Mouse (Mus musculus): Measurements from ENCODE around the gene Dtx4.
"Not testable (repeated sequence)": the region's sequence is repeated elsewhere in the genome, so short reads cannot be mapped to it uniquely, and the experiment has no call there.

The Dtx4 gene

DNA sequence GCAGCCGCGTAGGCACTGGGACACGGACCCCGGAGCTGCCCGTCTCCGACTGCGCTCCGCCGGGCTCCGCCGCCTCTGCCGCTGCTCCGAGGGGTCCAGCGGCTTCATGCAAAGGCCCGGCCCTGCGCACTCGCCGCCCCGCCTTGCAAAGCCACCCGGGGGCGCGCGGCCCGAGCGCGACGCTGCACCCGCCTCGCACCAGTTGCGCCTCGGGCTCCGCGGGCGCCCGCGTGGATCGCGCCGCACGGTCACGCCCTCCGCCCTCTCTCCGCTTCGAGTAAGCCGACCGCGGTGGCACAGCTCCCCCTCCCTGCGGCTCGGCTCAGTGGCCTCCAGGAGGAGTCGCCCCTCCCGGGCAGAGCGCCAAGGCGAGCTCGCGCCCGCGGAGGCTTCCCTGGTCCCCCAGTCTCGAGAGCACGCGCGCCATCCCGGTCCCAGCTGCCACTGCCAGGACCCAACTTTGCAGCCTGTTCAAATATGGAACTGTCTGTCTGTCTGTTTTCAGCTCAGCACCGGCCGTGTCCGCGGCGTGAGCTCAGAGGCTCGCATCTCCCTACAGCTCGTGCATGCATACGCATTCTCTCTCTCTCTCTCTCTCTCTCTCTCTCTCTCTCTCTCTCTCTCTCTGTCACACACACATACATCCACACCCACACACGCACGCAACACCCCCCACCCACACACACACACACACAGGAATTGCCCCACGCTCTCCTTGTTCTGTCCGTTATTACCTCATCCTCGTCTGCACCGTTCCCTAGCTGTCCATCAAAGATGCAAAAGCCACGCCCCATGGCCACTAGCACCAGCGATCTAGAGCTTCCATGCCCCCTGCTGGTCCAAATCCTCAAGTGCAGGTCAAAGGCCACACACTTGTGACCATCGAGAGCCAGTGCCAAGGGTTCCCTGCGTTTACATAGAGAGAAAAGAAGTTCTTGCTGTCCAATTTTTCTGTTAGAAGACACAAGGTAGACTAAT is at the start of gene Dtx4:
TSS of gene Dtx4 (minus strand) at position 85 of the 978 bp plus-strand sequence.
- peak; percentile 99 for DNase-seq

DNA sequence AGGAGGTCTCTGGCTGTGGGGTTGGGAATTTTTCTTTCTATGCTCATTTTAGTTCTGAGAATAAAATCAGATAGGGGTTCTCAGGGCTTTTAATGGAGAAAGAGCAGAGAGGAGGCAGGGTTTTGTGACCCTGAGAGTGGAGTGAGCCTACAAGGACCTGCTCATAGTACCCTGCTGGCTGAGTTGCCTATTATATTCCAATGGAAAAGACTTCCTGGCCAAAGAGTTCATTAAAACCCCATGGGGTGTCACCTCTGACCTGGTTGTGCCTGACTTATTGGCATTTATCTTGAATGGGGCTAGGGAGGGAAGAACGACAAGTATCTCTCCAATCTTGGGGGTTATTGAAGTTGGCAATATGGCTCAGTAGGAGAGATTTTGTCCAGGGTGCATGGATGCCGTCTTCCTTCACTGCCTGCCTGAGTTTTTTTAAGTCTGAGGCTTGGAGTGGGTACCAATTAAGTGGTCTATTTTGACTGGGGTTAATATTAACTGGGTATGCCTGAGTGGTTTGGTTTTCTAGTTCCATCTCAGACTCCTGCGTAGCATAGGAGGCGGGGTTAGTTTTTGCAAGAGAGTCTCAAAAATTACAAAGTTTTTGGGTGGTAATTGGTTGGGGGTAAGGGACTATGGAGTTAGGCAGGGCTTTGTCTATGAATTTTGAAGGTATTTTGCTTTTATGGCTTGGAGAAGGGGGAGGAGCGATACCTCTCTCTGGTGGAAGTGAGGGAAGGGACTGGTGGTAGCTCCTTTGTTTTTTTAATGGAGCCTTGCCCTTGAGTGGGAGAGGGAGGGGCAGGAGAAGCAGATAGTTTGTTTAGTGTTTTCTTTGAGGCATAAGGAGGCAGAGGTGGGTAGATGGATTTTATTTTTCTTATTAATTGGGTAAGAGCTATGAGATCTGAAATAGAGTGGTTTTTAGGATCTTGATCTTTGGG is 49.0 kb upstream of the Dtx4 start:
- DNase-seq = peak; percentile 37

DNA sequence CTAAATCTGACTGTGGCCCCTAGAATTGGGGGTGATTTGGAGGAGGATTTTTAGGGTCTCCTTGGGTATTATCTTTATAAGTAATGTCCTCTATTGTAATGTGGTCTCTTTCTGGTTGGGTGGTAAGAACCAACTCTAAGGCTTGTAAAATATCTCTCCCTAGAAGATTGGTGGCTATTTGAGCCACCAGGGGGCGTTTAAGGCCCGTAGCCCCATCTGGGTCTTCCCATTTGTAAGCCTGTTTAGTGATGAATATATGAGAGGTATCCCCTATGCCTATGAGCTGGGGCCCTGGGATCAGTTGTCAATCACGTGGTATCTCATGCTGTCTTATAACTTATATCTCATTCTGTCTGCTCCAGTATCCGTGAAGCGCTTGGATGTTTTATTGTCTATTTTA is 47.9 kb upstream of the Dtx4 start:
- DNase-seq = peak; percentile 82

DNA sequence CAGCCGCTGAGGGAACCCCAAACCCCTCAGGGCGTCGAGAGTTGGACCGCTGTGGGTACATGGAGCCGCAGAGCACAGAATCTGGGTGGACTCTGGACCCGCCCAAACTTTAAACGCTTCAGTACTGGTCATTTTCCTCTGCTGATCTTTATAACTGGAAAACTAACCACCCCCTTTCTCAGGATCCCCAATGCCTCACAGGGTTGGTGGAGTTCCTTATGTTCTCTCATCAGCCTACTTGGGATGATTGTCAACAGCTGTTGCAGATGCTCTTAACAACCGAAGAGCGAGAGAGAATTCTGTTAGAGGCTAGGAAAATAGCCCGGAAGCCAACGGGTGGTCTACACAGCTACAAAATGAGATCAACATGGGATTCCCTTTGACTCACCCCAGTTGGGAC is 44.2 kb upstream of the Dtx4 start, which contains the start of gene Fam111a:
TSS of gene Fam111a (plus strand) at position 301 of the 400 bp plus-strand sequence.
- not testable (repeated sequence) for DNase-seq

DNA sequence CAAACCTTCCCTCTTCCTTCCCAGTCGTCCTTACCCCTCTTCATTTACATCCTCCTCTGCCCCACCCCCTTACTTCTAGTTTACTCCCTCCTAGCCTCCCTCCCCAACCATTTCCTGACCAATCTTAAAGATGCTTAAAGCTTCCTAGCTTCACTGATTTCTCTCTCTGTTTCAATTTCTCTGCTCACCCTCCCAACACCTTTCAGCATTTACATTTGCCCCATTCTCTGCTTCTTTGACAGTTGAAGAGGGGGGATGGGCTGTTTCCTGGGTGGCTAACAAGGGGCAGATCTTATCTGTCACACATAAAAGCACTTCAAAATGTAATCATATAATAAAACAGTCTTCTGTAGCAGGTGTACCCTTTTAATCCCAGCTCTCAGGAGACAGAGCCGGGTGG is 40.4 kb upstream of the Dtx4 start:
- DNase-seq = no peak

DNA sequence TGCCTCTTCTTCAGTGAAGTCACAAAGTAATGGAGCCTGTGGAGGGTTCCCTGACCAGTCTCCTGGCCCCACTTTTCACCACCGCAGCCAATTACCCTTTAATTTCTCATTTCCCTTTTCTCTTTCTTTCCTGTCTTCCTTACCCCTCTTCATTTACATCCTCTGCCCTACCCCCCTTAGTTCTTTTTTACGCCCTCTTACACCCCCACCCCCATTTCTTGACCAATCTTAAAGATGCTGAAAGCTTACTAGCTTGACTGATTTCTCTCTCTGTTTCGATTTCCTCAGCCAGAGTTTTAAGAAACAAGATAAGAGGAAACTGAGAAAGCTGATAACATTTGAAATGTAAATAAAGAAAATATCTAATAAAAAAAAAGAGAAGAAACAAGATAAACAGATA is 39.5 kb upstream of the Dtx4 start:
- DNase-seq = no peak

DNA sequence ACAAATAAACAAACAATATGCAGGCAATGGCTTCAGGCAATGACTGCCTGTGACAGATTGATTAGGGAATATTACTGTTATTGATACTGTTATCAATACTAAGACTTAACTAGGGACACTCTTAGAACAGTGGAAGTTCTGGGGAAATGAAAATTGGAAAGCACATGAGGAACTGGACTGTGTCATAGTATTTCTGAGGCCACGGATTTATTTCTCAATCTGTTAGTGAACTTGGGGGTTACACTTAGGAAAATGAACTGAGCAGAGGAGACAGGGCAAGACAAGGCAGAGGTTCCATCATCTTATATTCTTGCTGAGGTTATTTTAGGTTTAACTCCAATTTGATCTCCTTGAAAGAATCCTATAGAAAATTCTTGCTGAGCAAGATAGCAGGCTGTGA is 38.7 kb upstream of the Dtx4 start:
- no peak for DNase-seq

DNA sequence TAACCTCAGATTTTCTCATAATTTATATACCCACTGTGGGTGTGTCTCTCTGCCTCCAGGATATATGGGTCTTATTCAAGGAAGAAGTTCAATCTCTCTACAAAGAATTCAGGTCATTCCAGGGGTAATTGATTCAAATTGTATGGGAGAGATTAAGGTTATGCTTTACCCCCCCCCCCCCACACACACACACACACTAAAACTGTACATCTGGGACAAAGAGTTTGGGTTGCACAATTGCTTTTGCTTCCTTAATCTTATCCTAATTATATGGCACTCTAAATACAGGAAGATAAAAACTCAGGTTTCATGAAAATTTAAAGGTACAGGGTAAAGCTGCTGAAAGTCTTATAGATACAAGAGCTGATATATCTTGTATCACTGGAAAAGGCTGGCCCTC is 35.9 kb upstream of the Dtx4 start:
- no peak for DNase-seq

DNA sequence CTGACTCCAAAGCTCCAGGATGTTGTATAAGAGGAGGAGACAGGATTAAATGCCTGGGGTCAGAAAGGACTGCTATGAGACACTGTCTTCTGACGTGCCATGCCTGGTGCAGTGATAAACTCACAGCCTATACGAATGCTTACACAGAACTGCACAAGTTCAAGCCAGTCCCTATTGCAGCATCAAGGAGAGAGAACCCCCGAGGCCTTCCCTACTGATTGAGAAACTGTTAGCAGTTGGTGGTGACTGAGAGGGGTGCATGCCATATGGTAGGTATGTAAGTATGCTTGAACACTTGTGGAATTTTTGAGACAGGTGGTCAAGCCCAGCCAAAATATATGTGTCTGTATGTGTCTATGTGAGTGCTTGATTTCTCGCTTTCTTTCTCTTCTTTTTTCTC is 22.1 kb upstream of the Dtx4 start:
- no peak for DNase-seq

DNA sequence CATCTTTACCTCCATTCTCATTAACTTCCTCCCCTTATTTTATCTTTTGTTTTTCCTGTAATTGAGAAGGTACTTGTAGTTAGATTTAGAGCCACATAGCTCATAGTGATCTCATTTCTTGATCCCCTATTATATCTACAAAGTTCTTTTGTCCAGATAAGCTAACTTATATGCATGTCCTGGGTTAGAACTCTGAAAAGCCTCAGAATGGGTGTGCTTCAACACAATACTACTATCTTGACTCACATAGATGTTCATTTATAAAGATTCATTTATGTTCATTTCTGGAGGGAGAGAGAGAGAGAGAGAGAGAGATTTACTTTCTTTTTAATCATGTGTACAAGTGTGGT is 17.3 kb upstream of the Dtx4 start:
- no peak for DNase-seq

DNA sequence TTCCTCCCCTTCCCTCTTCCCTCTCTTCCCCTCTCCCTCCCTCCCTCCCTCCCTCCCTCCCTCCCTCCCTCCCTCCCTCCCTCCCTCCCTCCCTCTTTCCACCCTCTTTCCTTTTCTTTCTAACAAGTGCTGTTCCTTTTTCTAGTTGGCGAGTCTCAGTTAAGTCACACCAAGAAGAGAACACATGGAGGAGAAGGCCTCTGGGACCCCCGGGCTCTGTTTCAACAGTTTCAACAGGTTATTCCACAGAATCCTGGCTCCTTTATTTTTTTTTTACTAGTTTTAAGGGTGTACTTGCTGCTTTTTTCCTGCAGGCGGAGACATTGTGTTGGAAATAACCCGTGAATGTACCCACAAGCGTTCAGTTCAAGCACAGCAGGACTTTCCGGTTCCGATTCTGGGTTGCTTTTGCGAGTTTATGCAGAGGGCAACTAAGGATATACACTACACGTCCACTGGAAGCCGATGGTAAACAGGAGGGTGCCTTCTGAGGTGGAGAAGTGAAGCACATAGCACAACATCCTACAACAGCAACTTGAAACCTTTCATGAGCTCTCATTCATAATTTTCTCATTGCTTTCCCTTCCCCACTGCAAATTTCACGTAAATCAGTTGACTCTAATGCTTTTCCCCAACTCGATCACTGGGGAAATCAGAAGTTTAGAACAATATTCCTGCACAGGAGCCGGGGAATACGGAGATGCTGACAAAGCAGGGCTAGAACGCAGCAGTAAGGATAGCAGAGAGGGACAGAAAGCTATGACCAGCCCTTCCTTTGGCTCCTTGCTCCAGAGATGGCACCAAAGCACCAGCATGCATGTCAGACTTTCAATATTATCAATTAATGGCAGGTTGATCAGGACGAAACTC is 16.7 kb upstream of the Dtx4 start:
- DNase-seq = peak; percentile 91

DNA sequence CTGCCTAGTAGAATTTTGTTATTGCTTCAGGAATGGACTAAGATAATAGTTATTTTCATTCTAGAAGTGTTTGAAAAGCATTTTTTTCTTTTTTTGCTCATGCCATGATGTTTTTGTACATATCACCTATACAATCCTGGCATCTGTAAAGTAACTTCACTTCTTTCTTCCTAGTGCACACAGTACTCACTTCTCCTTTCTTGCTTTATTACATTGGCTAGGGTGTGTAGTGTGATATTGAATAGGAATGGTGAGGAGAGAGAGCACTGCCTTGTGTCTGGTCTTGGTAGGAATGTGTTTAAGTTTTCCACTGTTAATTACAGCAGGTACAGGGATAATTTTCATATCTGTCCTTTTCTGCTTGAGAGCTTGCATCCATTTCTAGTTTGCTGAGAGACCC is 13.4 kb upstream of the Dtx4 start:
- DNase-seq = no peak

DNA sequence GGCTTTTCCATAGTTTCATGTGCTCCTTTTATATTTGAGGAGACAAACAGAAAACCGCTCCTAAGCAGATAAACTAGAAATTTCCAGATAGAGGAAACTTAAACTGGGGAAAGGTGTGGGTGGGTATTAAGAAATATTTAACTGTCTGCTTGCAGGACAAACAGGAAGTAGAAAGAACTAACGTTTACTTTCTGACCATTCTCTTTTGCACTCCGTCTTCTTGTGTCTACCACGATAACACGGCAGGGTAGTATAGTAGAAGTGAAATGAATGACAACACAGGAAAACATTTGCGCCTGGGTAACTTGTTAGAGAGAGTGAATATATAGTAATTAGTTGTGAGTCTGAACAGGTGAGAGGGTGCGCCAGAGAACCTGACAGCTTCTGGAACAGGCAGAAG is 1.5 kb upstream of the Dtx4 start:
- DNase-seq = no peak

DNA sequence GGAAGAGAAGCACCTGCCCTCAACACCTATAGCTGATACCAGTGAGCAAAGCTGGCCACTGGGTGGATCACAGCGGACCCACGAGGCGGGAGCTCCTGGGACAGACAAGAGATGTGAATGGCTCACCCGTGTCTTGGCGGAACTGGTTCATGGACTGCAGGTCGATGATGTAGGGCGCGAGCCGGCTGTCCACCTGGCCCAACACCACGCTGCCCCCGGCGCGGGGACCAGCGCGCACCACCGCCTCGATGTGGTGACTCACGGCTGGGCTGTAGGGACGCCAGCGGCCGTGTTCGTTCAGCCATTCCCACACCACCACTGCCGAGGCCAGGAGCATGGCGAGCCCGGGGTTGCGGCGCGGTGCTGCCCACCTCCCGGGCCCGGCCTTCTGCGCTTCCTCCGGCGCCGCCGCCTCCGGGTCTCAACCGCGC is 358 bp downstream of the Dtx4 start:
- peak; percentile 96 for DNase-seq

DNA sequence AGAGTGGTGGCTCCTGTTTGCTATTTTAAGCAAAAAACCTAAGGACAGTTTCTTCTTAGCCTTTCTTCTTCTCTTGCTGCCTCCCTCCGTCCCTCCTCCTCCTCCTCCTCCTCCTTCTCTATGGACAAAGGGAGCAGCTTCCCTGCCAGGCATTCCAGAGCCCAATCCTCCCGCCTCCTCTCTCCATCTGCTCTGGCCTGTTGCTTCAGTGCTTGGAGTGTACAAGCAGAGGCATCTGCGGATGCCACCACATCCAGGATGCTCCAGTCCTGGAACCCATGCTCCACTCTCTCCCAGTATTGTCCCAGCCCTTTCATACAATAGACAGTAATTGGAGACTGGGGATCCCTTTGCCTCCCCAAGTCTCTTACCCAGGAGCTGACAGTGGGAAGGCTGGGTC is 1.1 kb downstream of the Dtx4 start:
- DNase-seq = peak; percentile 97

DNA sequence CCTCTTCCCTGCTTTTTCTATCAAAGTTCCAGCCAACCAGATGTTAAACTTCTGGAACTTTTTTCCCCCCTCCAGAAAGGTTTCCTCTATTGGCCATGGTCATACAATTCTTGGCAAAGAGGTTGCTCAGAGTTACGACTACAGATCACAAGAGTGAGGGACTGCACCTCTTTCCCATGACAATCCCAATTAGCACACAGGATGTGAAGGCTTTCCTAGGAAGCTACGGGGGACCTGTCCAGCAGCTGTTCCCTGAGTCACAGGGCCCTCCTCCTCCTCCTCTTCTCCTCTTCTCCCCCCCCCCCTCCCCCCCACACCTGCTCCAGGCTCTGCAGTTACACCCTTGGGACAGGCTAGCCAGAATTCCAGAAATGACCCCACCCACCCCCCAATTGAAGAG is 1.8 kb downstream of the Dtx4 start:
- DNase-seq = peak; percentile 90

DNA sequence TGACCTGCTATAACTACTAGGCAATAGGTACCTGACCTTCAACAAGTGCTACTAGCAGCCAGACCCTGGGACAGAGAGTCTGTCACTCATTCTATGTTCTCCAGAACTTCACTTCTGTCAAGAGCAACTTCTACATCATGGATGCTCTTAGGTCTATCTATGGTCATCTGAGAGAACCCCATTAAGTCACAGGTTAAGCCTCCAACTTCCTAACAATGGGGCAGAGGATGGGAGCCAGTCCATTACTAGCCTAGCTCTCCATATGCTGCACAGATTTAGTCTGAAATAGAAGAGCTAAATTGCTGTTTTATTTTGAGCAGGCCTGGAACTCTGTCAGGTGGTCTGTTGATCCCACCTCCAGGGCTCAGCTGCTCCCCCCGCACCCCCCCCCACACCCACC is 2.3 kb downstream of the Dtx4 start:
- DNase-seq = peak; percentile 77

DNA sequence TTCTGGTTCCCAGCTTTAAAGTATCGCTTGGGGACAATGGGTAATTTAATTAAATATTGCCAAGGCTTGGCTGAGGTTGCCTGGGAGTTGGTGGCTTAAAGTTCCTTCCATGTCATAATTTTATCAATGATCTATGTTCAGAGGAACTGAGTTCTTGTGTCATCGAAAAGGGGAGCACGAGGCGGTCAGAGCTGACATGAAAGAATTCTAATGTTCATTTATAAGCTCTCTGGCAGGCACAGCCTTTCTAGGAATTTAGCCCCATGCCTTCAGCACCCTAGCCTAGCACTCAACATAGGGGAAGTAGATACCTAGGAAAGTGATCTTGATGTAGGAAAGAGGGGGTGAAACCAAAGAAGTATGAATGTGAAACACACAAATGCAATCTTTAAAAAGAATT is 2.9 kb downstream of the Dtx4 start:
- peak; percentile 73 for DNase-seq

DNA sequence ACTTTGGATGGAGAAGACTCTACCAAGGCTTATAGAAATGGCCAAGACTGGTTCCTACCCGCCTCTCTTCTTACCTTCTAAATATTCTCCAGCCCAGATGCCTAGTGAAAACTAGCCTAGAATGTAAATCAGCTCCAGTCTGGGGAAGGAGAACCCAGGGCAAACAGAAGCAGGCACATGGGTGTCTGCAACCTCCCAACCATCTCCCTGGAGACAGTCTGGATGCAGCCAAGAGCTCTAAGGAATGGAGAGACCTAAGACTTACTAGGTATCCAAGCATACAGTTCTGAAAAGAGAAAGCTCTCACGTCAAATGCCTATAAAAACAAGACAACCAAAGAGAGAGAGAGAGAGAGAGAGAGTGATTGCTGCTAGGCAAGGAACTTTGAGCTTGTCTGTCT is 3.3 kb downstream of the Dtx4 start:
- DNase-seq = peak; percentile 49

DNA sequence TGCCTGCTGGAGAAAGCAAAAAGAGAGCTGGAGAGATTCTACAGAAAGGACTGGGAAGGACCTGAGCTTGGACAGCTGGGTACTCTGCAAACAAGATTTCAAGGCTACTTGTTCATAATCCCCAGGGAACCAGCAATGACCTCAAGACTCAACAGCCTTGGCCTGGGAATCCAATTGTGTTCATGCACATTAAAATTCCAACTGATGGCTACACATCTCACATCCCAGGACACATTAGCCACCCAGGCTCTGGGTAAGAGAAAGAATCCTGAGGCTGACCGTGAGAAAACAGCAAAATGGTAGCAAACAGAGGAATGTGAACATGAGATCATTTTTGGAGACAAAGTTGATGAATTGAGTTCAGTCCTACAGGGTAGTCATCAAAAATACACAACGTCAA is 5.0 kb downstream of the Dtx4 start:
- peak; percentile 92 for DNase-seq

DNA sequence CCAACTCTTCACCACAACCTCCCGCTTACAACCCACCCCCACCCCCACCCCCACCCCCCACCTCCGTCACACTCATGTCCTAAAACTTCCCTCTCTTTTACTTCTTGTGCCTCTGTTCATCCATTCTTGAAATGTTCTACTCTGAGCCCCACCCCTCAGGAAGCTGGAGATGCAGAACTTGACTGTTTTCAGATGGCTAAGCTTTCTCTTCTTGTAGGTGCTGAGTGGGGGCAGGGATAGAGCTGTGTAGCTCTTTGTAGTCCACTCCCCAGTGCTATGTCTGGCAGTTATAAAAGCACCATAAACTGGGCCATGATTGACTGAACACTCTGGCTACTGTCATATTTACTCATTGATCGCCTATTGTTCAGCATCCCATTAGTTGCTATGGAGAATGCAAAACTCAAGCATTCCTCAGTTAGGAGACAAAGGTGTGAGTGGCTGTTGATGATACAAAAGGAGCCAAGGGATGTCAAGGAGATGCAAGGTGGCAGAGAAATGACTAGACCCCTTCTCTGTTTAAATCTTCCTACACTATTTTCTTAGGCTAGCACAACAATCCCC is 6.2 kb downstream of the Dtx4 start:
- DNase-seq = peak; percentile 68

DNA sequence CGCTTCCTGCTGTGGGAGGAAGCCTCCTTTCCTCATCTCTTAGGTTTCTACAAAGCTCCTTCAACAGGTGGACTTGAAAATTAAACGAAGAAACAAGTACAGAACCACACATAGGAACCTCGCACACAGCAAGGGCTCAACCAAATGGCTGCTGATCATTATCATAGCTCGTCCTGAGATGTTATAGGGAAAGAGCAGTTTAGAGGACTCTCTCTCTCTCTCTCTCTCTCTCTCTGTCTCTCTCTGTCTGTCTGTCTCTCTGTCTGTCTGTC is 7.1 kb downstream of the Dtx4 start:
- DNase-seq = no peak

Data from heart, adult 11 months (tissue).